Mouse (Mus musculus) bone marrow, adult 2 months (tissue): ENCODE data around the gene Vmac.

Source experiments
- CTCF ChIP-seq: fragments of 200-500 bp; IDR thresholded peaks from 2 replicates; pipeline ENCODE4 v1.5.1; 2011; ENCODE audit warnings: low read length, control low read depth; ENCODE audit not compliant: control insufficient read depth, insufficient read depth
- POLR2A ChIP-seq: fragments of 200-500 bp; IDR thresholded peaks from 2 replicates; pipeline ENCODE4 v1.6.1; 2011; ENCODE audit warnings: low read depth, mild to moderate bottlenecking, control low read depth, low read length, borderline replicate concordance; ENCODE audit not compliant: control insufficient read depth

DNA sequence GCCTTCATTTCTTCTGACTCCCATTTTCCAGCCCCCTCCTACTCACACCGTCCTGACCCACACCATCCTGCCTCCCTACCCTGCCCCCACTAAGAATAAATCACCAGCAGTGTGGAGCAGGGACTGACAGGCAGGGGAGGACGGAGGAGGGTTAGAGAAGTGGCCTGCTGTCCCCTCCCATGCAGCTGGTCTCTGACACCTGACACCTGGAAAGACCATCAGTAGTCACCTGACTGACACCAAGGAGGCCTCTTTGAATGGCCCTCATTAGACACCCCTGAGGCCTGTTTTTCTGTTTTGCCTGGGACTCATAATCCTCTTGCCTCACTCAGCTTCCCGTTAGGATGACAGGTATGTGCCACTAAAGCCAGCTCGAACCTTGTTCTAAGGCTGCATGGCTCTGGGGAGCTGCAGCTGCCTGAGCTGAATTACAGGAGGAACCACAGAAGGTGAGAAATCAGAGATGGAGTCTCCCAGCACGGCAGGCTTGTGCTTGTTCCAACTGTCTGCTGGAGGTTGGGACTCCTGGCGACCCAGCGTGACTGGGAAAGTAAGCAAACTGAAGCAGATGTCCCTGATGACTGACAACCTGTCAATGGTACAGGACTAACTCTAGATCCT, 9.3 kb upstream of the Vmac start:
- TF ChIP-seq CTCF (no peak), POLR2A (no peak)
